Mouse (Mus musculus): Measurements from ENCODE around the gene Il17c.

Il17c gene

DNA sequence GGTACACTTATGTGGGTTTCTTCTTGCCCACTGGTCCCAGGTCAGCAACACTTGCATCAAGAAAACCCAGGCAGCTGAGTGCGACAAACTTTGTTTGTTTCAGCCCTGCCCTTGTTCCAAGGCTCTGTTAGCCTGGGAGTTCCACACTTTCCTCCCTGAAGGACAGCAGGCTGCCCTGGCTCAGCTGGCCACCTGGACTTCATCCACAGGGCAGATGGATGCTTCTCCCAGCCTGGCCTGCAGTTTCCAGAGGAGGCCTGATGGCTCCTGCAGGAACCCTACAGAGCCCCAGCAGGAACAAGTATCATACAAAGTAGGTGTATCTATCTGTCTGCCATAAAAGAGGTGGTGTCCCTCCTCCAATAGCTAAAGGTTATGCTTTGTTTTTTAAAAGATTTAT, 19.5 kb downstream of the Il17c start:
- no peak for TF ChIP-seq GATA4 (IDR thresholded peaks at IDR 0.05; ENCODE audit: insufficient replicate concordance, low read length)

DNA sequence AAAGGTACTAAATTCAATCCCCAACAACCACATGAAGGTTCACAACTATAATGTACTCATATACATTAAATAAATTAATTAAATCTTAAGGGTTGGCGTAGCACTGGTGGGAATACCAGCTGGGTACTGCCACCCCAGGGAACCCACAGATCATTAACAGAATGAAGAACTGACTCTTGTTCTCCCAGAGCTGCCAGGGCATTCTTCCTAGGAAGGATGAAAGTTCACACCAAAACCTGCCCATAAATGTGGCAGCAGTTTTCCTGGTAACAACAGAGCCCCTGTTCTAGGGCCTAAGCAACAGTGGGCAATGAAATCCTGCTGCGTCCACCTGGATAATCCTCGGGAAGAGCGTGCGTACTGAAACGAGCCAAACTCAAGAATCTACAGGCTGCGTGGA, 20.5 kb downstream of the Il17c start:
- no peak for TF ChIP-seq GATA4 (IDR thresholded peaks at IDR 0.05; ENCODE audit: insufficient replicate concordance, low read length)

DNA sequence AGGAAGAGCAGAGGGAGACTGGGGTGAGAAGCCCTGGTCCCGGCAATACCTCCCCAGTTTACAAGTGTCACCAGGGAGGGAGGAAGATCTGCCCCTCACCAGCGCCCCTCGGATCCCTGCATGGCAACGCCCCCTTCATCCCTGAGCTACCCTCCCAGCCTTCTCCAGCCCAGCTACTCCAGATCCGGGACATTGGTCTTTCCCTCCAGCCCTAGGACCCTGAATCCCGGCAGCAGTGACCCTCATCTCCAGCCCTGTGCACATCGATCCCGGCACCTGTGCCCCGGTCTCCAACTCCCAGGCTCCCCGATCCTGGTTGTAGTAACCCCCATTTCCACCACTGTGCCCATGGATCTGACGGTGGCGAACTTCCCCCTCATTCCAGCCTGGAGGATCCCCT, 21.0 kb downstream of the Il17c start:
- TF ChIP-seq GATA4 (IDR thresholded peaks at IDR 0.05; ENCODE audit: insufficient replicate concordance, low read length): no peak

DNA sequence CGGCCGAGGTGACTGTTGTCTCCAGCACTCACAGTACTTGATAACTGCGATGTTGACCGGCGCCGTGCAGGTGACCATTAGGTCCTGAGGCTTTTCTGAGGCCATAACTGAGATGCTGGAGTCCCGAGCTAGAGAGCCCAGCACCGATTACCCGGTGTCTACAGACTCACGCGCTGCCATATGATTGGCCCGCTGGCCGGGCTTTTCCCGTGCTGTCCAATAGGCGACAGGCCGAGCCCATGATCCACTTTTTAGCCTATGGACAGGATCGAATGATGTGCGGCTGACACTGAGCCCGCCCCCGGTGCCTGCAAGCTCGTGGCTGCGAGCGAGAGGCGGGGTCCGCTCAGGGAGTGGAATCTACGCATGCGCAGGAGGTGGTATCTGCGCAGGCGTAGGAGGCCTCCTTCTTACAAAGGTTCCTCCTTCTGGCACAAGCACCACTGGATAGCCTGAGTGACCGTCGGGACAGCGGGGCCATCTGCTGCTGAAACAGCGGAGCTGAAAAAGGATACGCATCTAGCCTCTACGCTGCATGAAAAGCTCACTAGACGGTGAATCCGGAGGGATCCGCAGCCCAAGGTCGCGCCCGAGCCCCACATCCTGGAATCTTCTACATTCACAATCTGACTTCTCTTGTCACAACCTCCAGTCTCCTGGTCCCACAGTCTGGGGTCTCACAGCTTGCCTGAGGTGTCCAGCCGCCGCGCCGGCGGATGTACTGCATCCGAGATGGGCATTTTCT, 21.6 kb downstream of the Il17c start, which contains the start of gene Mvd:
Mvd (minus strand) TSS at position 161 of the 745 bp plus-strand sequence.
- no peak for TF ChIP-seq GATA4 (IDR thresholded peaks at IDR 0.05; ENCODE audit: insufficient replicate concordance, low read length)

DNA sequence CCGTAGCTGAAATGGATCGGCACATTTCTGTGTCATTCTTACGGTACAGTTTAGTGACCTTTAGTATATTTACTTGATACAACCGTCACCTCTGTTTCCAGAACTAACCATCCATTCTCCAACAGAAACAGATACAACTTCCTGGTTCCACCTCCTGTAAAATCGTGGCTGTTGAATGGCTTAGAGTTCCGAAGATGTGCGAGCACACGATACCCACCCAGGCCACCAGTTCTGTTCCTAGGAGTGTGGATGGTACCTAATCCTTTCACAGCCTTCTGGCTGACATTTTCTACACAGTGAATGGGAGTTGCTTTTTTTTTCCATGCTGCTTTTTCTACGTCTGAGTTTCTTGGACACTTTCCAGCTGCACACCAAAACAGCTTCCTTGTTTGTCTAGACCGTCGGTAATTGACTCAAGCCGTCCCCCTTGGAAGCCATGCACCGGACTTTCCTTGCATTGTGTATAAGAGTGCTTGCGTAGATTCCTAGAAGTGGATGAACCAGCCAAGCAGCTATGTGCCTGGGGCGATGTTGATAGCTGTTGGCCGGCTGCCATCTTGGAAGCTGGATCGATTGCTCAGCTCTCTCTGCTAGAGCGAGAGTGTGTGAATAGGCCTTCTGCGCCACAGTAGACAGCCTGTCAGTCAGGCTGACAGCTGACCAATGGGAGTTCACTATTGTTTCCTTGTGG, 22.4 kb downstream of the Il17c start:
- TF ChIP-seq GATA4 (IDR thresholded peaks at IDR 0.05; ENCODE audit: insufficient replicate concordance, low read length): peak; percentile 65; the same call in 1 of the 2 replicates

DNA sequence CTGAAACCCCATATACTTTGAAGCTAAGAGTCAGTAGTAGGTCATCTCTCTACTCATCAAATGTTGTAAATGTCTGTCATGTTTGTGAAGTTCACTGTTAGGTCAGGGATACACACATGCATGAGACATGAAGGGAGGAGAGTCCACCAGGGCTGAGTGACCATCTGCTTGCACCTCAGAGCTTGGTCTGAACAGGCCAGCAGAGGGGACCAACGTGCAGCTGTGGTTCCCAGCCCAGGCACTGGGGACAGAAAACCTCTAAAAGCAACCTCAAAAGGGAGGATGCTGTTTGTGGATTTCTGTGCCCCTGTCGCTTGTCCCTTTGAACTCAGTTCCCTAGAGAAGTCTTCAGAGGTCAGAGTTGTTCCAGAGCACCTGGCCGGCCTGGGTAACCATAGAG, 23.4 kb downstream of the Il17c start:
- no peak for TF ChIP-seq GATA4 (IDR thresholded peaks at IDR 0.05; ENCODE audit: insufficient replicate concordance, low read length)

DNA sequence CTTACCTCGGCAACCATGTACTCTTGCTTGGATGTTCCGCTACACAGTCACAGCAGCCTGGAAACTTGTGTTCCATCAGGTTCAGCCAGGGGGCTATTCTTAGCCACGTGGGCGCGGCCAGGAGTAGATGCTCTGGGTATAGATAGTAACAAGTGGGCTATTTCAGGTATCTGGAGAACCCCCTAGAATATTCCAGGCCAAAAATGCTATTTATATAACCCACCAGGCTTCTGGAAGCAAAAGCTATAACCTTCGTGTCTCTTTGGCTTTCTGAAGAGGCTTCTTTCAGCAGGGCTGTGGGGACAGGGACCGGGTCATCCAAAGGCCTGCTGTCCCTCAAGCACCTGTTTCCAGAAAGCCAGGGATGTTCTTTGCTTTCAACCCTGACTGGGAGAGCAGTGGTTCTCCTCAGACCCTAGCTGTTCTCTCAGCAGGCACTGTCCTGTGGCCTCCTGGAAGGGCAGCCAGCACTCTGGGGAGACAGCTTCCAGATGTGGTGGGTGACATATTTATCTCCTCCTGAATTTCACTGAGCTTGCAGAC, 29.4 kb downstream of the Il17c start:
- no peak for TF ChIP-seq GATA4 (IDR thresholded peaks at IDR 0.05; ENCODE audit: insufficient replicate concordance, low read length)

DNA sequence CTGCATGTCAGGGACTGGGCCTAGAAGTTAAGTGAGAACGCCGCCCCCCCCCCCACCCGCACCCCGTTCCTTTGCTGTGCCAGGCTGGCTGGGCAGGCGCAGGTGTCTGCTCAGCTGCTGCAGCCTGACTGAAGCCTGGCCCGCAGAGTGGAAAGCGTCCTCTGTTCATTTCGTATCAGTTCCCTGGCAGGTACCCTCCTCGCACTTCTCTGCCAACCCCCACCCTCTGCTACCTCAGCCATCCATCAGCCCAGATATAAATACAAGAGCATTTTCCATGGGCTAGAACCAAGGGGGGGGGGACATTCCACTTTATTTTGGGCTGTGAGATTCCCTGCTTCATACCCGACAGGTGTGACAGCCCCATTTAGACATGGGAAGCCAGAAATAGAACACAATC, 30.3 kb downstream of the Il17c start:
- no peak for TF ChIP-seq GATA4 (IDR thresholded peaks at IDR 0.05; ENCODE audit: insufficient replicate concordance, low read length)

DNA sequence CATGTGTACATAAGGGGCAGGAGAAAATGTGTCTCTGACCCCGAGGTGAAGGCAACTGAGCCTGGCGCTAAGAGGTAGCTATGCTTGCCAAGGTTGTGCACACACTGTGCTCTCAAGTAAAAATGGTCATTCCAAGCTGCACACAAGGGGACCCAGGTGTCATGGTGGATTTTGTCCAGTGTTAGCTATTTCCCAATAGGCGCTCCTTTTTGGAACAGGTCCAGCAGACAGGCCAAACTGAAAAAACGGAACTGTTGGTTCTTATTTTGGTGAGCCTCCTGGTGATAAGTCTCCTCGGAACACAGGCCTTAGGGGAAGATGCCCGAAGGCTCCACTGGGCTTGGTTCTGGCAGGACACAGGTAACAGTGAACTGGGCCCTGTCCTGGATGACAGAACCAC, 32.6 kb downstream of the Il17c start:
- no peak for TF ChIP-seq GATA4 (IDR thresholded peaks at IDR 0.05; ENCODE audit: insufficient replicate concordance, low read length)

DNA sequence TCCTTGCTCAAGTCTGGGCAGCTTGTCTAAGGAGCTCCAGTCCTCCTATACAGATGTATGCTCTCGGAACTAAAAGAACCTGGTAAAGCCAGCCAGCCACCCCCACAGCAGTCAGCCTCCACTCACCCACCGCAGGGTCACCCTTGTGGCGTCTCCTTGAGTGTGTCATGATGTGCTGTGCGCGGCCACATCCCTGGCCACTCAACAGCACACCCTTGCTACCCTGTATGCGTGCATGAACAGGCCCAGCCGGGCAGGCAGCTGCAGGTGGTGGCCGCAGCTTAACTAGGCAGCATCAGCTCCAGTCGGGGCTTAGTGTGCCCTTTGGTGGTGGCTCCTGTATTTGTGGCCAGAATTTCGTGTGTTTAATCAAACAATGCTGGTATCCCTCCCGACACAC, 35.4 kb downstream of the Il17c start:
- no peak for TF ChIP-seq GATA4 (IDR thresholded peaks at IDR 0.05; ENCODE audit: insufficient replicate concordance, low read length)

DNA sequence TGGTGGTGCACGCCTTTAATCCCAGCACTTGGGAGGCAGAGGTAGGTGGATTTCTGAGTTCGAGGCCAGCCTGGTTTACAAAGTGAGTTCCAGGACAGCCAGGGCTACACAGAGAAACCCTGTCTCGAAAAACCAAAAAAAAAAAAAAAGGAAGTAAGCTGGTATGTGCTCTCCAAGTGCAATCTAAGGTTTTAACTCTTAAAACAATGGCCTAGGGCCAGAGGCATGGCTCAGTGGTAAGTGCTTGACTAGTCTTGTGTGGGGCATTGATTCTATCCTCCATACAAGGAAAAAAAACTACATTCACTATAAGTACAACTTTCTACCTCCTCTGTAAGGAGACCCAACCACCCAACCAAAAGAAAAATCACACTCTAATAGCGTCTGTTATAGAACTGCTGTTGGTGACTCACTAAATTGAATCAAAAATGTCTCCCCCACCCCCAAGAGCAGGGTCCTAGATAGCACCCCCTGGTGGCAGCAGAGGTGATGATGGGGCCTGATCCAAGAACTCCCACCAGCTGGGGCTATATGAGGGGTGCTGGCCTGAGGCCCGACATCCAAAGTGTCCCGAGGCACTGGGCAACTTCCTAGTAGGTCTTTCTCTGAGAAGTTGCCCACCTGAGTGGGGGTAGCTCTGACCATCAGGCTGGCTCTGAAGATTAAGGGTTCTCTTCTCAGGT, 37.5 kb downstream of the Il17c start:
- no peak for TF ChIP-seq GATA4 (IDR thresholded peaks at IDR 0.05; ENCODE audit: insufficient replicate concordance, low read length)

DNA sequence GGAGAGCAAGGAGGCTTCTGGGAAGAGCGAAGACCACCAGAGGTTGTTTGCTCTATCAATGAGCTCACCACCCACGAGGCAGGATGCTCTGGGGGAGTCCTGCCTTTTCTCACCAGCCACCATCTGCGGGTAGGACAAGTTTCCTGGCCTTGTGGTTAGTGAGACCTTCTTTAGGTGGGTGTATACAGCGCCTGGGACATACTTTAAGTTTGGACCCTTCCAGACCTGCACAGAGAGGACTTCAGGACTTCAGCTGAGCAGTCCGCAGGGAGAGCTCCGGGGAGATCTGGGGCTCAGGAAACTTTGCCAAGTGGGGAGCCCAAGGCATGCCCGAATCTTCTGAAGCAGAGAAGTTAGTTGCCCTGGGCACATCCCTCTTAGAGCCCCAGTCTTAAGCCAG, 38.2 kb downstream of the Il17c start:
- TF ChIP-seq GATA4 (IDR thresholded peaks at IDR 0.05; ENCODE audit: insufficient replicate concordance, low read length): no peak

DNA sequence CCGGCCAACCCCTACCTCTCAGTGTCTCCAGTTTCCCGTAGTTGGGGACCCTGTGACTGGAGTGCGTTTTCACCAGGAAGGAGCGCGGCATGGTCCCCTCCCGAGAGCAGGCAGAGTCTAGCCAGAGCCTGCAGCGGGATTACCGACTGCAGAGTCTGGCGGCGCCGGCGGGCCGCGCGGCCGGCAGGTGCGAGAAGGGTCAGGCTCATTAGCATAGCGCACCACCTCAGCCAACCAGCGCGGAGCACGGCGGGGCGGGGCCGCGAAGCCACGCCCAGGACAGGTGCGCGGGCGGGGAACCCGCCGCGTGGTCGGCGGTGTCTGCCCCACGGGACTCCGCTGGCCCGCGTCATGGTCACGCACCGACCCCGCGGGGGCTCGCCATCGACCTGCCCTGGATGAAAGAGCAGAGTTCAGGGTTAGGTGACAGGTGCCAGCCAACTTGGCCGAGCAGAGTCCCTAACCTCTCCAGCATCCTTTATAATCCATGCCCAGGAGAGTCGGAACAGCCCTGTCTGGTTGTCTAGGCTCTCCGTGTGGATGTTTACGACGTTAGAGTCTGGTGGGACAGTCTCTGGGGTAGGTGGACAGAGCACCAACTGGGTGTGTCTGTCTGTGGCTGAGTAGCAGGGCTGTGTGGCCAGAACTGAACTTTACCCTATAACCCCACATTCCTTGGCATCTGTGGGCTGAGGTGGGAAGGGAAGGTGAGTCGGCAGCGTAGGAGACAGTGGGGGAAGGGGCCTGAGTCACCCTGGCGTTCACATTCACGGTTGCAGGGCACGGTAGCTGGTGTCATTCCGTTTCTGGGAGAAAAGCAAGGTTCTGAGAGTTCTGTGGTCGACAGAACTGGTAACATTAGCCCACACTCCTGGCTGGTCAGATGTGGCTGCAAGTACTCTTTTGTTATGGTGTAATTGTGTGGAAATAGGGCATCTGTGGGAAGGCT, 39.0 kb downstream of the Il17c start, which contains the start of gene Snai3:
Snai3 (minus strand) TSS at position 210 of the 949 bp plus-strand sequence.
- no peak for TF ChIP-seq GATA4 (IDR thresholded peaks at IDR 0.05; ENCODE audit: insufficient replicate concordance, low read length)

DNA sequence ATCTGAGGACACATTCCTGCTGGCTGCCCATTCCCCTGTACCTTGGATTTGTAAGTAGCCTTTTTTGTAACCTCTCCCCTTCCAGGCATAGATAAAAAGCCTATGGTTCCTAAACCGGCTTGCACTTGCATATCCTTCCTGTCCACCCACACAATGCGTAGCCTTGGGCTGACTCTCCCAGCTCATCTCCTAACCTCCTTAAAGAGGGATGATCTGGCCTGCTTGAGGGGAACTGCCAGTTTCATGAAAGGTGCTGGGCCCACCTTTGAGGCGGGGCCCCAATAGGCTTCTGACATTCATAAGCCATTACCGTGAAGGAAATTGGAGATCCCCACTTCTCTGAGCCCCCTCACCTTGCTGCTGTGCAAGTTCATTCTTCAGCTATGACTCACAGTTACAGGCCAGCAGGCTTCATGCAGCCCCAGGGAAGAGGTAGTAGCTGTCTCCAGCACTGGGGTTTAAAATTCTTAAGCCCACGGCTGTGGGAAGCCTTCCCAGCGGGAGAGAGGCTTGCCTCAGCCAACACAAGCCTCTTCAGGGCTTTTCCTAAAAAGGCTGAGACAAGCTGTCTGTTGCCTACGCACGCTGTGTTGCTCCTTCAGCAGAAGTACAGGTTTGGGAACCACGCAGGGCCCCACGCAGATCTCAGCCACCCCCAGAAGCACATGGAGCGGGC, 39.8 kb downstream of the Il17c start:
- TF ChIP-seq GATA4 (IDR thresholded peaks at IDR 0.05; ENCODE audit: insufficient replicate concordance, low read length): no peak
